Mouse (Mus musculus) erythroblast, embryonic 14.5 days (primary cell): Measurements from ENCODE around the gene Tmem120a.

Experiments used
- GATA1 ChIP-seq: IDR thresholded peaks from 2 replicates; pipeline ENCODE4 v1.6.1; 2012; ENCODE audit warnings: low read length, inconsistent platforms, mixed read lengths
- TAL1 ChIP-seq: IDR thresholded peaks from 3 replicates; pipeline ENCODE4 v1.6.1; 2012; ENCODE audit warnings: low read length, inconsistent platforms, mixed read lengths

GRCm38 (mm10) chr5:135701601-135702000, 42.6 kb downstream of the Tmem120a start:
- TF ChIP-seq GATA1 (no peak), TAL1 (no peak)
